Mouse (Mus musculus) heart, adult 11 months (tissue): ENCODE data around the gene Dgki.
A peak's percentile ranks its signal among the peaks of the same experiment; 100 is the strongest.
"Not testable (repeated sequence)": the region's sequence is repeated elsewhere in the genome, so short reads cannot be mapped to it uniquely, and the experiment has no call there.

Experiments used
- DNase-seq: peaks from one replicate; pipeline ENCODE4 v3.0.0; 2022

Dgki gene

DNA sequence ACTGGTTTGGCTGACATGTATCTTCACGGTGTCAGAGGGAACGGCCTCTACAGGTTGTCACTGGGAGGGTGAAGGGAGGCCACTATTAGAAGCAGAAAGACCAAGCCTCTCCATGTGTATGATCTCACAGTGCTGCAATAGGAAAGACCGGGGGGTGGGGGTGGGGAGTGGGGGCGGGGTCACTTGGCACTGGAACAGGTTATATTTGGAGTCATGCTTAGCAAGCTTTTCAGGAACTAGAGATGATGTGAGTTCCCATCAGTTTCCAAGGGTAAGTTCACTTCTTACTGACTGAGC, 156.2 kb downstream of the Dgki start:
- peak; percentile 89 for DNase-seq

DNA sequence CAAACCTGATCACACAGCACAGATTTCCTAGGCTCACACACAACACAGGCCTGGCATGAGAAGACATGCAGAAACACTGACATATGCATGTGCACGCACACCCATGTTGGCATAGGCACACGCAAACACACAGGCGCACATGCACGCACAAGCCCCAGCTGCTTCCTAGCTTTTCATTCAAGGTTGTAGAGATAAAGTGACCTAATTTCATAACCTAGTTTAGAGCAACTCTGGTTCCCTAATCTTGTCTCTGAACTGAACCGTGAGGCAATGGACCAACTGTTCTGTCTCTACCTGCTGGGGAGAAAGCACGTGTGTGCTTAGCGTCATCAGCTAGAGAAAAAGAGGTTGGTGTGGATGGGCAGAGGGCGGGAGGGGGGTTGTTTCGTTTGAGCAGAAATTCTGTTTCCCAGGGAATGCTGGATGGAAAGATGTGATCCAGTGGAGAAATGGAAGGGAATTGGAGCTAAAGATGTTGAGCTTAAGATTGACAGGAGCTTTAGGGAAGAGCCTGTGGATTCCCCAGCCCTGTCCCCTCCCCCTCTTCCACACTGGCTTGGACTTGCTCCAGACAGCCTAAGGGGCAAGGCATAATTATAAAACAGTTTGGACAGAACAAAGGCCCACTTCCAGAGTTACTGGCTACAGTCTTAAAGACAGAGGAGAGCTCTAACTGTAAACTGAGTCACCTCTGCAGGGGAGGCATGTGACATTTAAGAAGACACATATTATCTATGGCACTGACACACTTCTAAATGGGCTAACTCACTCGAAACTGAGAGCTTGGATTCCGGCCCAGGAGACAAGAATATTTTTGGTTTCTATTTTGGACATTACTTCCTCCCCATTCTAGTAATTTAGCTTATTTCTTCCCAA, 156.8 kb downstream of the Dgki start:
- DNase-seq, result peak; percentile 77

DNA sequence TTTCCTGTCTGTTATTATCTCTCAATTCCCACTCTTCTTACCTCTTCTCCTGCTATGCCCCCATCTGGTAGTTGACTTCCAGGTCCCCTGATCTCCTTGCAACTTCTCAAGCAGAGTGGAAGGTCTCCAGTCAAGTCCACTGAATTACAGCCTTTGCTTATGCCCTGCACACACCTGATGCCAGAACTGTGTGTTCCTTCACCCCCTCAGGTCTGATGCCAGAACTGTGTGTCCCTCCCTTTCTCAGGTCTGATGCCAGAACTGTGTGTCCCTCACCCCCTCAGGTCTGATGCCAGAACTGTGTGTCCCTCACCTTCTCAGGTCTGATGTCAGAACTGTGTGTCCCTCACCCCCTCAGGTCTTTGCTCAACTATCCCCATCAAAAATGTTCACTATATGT, 161.2 kb downstream of the Dgki start:
- DNase-seq, result peak; percentile 52

DNA sequence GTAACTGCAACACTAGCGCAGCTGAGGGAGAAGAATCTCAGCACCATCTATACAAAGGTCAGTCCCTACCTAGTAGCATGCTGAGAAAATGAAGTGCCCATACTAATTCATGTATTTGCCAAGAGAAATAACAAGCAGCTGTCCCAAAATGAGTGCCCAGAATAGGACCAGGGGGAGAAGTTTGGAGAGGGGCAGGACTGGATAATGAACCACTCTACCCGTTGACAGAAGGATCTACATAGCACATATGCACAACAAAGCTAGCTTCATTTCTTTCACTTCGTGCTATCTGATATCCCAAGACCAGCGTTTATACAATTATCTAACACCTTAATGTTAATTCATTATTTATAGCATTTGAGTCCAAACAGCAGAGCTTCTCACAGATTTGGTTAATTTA, 168.7 kb downstream of the Dgki start:
- no peak for DNase-seq

DNA sequence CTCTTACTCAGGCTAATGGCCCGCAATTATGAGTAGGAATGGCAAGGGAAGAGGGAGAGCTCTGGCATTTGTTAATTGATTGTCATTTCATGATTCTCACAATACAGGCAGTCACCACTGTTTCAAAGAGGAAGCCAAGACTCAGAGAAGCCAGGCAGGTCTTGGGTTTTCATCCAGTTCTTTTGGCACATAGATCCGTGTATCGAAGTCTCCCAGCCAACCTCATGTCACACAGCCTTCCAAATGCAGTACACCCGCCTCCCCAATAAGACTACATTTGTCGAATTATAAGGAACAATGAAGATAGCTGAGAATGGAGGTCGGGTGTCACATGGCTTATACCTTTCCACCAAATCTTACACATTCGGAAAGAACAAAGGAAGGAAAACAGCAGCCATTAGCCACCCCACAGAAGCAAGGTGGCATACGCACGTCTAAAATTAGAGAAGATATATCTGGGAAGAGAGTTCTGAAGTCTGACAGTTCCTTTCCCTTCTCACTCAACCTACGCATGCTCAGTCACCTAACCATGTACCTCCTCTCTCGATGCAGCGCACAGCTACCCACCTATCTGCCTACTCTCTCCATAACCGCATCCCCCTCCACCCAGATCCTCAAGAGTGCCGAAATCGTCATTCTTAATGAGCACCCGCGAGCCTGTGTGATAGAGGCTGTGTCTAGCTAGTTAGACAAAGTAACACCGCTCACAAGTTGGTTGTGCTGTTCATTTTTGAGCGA, 179.4 kb downstream of the Dgki start:
- no peak for DNase-seq

DNA sequence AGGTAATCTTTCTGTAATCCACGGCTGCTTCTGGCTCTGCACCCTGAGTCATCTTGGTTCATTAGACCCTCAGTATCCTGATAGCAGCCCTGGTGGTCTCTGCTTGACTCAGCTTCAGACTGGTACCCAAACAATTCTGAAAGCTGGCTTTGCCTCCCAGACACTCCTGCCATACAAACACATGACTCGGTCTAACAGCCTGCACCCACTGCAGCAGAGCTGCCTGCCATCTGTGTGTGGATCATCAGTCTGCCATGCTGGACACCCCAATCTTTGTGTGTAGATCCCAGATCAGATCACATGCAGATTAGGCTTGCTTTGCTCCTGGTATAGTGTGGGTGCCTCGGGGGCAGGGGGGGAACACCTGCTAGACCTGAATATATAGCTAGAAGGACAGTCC, 180.8 kb downstream of the Dgki start:
- no peak for DNase-seq

DNA sequence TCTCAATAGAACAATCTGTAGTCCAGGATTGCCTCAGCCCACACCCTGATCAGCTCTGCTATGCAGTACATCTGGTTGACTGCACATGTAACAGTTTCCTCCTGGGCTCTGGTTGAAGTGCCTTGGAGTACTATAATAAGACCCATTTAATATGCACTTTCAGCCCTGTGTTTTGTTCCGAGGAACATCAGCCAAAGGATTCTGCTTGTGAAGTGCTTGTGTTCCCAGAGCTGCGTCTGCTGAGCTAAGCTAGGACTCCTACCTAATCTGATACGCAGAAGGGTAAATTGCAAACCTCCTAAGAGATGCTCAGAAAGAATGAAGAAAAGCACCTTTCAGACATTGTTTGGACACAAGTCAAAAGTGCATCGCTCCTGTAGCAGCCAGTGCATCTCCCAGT, 186.9 kb downstream of the Dgki start:
- DNase-seq, result no peak

DNA sequence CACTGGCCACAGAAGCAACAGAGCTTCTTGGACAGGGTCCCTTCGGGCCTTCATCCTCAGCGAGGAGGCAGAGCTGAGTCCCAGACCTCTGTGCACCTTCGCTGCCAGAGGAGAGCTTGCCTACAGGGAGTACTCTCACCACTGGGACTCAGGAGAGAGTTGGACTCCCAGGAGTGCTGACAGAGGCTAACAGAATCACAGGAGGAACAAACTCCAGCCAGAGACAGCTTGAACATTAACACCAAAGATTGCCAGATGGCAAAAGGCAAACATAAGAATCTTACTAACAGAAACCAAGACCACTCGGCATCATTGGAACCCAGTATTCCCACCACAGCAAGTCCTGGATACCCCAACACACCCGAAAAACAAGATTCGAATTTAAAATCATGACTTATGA, 193.7 kb downstream of the Dgki start:
- DNase-seq, result not testable (repeated sequence)

DNA sequence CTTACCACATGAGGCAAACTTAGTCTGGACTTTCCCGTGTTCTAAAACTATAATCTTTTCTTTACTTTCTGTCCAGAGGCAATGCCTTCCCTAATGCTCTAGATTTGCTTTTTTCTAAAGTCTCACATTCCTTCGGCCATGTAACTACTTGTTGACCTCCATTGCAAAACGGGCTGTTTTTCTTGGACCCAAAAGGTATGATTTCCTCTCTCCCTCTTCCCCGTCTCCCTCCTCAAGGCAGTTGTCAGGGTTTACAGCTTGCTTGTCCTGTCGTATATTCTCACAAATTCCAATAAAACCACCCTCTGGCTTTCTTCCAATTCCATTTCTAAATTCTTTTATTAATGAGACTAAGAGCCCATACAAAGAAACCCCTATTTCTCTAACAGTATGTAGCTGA, 199.6 kb downstream of the Dgki start:
- DNase-seq, result no peak

DNA sequence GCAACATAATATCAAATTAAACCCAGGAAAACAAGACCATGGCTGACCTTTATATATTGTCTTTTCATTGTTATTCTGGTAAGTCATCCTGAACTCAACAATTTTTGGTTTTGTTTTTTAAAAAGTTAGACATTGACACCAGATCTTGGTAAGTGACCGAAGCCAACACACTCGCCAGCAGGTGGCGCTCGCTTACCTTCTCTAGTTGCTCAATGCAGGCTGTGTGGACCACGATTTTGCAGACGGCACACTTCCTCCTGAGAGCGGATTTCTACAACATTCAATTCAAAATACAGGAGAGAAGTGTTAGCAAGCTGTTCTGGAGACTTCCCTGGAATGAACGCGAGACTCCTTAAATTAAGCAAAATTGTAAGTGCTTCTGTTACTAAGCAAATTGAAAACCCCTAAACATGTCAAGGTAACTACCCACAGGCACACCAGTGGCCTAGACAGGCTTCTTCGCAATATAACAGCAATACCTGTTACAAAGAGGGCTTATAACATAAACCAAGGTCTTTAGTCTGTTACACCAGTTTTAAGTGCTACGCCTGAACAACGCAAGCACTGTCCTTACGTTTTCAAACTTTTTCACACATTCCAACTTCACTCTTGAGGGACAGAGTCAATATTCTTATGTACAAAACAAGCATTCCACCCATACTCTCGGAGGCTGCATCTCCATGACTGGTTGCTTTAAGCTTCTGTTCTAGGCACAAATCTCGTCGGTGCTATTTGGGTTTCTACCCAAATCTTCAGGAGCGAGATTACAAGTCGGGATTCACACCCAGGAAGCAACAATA, 202.4 kb downstream of the Dgki start:
- DNase-seq, result peak; percentile 93

DNA sequence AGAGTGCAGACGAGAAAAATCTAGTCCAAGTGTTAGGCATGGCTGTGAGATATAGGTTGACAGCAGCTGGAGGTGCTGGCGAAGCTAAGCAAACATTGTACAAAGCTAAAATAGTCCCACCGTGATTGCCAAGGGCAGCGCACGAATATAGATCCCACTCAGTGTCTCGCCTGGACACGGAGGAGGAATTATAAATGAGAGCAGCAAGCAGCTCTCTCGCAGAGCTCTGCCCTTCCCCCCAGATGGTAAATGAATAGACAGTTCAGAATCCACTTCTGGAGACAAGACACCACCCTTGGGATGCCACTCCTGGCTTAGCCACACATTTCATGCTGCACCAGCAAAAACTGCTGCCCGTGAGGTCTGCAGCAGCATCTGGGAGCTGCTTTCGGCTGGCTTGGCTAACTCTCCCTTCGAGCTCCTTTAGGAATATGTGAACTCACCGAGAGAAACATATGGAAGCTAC, 203.1 kb downstream of the Dgki start:
- no peak for DNase-seq

DNA sequence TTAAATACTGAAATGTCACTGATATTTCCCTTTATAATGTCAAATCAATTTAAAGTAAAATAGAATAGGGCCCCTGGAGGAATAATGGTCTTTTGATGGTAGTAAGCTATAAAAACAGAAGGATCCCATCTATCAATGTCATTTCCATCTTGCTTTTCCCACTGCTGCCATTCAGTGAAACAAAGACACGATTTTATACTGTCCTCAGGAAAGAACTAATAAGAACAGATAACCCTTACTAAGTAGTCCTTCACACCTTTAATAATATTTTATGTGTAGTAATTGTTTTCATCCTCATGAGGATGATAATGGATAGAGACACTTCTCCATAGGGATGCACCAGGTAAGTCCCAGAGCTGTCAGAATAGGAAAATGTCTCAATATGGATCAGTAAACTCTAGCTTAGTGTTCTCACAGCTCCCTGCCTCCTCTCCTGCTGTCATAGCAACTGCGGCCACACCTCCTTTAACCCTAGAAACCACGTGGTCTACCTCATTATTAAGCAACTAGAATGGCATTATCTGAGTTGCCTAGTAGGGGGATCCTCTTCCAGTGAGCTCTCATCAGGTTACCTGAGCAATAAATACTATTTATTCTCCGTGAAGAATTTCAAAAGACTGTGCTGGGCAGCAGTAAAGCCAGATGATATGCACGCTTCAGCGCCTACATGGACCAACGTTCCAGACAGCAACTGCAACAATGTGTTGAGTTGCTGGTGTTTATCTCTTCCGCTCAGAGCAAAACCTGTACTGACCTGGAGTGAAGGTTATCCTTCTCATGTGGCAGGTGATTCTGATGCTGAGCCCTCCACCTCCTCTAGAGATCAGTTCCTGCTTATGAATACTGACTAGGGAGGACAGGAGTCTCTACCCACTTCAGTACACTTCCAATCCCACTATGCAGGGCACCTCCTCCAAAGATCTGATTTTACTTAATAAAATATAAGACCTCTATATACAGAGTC, 210.6 kb downstream of the Dgki start:
- DNase-seq, result no peak

DNA sequence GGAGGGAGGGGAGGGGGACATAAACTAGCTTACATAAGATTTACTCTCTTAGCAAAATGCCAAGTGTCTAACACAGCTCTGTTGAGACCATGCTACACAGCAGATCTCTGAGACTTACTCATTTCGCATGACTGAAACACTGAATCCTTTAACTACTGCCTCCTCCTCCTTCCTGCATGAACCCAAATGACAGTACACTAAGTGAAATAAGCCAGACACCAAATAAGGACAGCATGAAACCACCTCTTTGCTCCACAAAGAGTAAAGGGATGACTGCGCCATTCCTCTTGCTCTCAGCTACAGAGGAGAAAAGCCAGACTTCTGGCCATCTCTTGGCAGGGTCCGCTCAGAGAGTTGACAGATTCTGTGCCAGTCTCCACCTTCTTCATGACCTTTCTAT, 217.0 kb downstream of the Dgki start:
- no peak for DNase-seq

DNA sequence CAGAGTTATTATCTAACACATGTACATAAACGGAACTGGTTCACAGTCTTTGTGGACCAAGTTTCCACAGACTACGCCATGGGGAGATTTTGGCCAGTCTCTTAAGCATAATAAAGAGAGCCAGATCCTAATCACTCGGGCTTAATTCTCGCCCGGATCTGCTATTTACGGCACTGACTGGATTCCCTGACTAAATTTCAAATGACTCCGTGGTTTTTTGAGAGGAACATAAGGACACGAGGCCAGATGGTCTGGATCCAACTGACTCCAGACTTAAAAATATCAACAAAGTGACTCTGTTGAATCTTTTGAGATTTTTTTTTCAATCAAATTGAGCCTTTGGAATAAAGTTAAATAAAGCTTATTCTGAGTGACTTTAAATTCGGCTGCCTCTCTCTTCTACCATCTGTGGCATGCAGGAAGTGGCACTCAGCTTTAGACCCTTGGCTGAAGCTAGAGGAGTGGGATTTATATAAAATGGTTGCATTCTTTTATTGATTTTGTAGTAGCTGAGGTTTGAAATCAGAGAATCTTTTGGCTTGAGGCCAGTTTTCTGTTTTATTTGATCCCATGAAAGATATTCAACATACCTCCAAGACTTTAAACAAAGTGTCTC, 227.5 kb downstream of the Dgki start:
- peak; percentile 88 for DNase-seq

DNA sequence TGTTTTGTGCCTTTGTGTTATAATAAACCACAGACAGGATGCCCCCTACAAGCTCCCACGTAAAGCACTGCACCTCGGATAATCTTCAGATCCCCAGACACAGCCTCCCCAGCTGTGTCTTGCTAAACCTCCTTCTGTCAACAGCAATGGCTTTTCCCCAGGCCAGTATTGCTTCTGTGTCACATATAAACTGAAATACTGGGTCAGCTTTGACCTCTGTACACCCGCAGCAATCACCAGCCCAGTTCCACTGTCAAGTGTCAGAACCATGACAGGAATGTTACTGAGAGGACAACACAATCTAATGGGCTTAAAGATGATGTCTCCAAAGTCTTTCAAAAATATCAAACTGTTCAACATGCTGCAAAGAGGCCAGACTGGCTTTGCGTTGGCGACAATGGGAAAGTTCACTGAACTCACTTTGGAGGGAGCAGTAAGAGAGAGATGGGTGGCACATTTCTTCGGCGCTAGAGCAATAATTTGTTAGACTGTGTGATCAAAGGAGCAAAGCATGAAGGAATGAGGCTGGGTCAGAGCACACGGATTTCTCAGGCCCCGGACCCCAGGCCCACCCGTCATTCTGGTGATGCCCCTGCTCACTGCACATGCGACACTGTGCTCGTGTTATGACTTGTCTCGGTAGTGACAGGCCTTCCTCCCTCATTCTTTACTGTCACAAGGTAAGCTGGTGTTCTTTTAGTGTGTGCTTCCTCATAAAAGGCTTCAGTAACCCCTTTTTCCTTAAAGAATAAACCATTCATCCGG, 230.0 kb downstream of the Dgki start:
- peak; percentile 59 for DNase-seq

DNA sequence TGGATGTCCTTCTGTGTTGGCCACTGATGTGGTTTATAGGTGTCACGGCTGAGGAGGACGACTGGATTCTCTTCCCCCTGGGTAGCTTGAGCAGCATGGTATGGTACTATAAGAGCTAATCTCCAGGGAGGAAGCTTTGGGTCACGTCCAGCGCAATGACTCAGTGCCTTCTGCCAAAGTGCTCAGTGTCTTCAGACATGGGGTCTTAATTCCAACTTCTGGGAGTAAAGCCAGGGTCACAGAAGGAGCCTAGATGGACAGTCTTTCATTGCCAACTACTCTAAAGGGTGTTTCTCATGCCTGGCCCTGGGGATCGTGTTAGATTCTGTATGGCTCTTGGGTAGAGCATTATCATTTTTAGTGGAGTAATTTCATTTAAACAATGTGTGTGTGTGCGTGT, 231.2 kb downstream of the Dgki start:
- peak; percentile 42 for DNase-seq

DNA sequence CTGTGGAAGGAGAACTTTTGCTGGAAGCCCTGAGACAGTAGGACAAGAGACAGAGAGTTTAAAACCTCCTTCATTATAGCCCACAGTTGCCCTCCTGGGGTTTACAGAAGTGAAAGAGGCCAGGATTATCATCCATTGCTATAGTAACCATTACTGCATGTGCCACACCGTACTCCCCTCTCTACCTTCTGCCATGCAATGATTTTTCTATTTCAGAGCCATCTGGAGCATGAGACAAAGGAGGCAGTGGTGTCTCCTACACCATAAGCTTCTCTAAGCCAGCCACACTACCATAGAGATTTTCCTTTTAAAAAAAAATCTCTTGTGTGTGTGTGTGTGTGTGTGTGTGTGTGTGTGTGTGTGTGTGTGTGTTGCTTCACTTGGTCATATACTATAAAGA, 232.6 kb downstream of the Dgki start:
- peak; percentile 21 for DNase-seq

DNA sequence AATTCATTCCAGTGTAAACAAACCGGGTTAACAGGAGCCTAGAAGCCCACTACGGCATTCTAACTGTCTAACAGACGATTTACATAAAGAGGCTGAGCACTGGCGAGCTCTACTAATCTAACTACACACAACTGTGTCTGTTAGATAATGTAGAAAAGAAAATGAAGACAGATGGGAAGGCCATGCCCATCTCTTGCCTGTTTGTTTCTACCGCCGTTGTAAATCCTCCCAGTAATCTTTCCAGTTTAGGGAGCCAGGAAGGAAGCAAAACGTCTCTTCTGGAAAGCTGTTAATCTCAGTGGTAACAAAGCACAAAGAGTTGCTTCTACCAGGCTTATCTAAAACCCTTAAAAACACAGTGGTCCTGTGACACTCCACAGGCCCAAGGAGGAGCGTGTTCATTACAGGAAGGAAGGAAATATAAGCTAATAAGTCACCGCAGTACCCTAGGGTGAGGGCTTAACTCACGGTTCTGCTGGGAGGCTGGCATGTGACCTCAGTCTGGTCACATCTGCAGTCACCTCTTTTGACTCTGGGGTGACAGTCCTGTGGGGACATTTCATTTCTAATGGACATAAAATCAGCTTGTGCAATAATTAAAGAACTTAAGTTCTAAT, 235.7 kb downstream of the Dgki start:
- DNase-seq, result peak; percentile 81

DNA sequence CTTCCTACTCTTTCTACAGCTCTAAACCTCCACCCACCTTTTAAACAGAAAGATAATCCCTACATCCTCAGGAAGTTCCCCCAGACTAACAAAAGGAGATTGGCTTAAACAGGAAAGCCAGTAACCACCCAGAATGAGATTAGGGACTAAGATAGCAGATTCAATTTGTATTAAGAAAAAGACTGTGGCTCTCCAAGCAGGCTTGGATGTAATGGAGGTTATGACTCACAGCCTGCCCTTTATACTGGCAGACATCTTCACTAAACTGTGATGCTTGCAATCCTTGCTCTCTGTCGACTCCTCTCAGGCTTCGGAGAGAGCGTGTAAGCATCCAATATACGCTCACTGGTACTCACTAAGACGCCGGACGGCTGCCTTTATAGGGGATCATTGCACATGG, 236.7 kb downstream of the Dgki start:
- peak; percentile 63 for DNase-seq

DNA sequence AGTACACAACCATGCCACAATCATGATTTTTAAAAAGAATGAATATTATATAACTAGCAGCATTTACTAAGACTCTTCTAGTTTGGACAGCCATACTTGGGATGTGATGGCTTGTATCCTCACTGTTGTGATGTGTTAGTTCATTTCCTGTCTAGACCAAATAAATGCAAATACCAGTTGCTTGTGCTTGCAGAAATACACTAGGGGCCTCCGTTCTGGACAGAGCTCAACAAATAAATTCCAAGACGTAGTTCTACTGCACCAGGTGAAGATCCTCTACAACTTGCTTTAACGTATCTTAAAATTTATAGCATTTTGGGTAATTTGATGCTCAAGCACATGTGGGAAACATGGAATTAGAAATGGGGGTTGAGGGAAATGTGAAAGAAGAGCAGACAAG, 239.9 kb downstream of the Dgki start:
- peak; percentile 31 for DNase-seq

DNA sequence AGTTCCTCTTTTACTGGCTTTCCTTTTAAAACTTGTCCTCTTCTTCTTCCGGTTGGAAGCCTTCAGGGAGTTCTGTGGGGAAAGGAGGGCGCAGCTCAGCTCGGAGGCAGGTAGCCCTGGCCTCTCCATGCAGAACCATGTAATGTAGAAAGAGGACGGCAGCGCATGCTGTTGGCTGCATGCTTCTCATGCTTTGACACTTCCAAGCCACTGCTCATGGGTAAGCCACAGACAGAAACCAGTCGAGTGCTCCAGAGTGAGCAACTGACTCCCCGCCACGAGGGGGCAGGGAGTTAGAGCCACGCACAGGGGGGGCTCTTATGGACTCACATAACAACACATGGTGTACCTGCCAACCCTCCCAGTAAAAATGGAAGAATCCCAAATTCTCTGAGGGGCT, 242.0 kb downstream of the Dgki start:
- DNase-seq, result peak; percentile 79
